Mouse (Mus musculus) liver, embryonic 16.5 days (tissue): ENCODE measurements around the gene Tmem266. TPM values are rescaled to one million over a fixed set of nuclear protein-coding genes. Genes with fewer than 3 reads are reported as not detected.

Experiments
- ATAC-seq: fragments of 200-750 bp; cut with Nextera tagmentation; 2 replicates; pipeline ENCODE4 v1.8.0; 2017; ENCODE audit warnings: low read depth, mild to moderate bottlenecking, moderate number of reproducible peaks, moderate library complexity
- H3K27ac ChIP-seq: fragments of 300-500 bp; sonication (generic); 2 replicates; pipeline ENCODE4 v1.5.1; 2014; ENCODE audit warnings: mild to moderate bottlenecking, low read length
- H3K27me3 ChIP-seq: fragments of 300-500 bp; sonication (generic); 2 replicates; pipeline ENCODE4 v1.6.1; 2014; ENCODE audit warnings: low read depth, low read length, mixed read lengths; ENCODE audit not compliant: control insufficient read depth, insufficient read depth
- H3K36me3 ChIP-seq: fragments of 300-500 bp; sonication (generic); 2 replicates; pipeline ENCODE4 v1.6.1; 2014; ENCODE audit warnings: mild to moderate bottlenecking; ENCODE audit not compliant: control insufficient read depth, insufficient read depth
- H3K4me1 ChIP-seq: fragments of 300-500 bp; sonication (generic); 2 replicates; pipeline ENCODE4 v1.6.1; 2014; ENCODE audit warnings: low read depth, low read length, mixed read lengths; ENCODE audit not compliant: control insufficient read depth
- H3K4me2 ChIP-seq: fragments of 300-500 bp; sonication (generic); 2 replicates; pipeline ENCODE4 v1.6.1; 2014; ENCODE audit warnings: low read depth, low read length, mixed read lengths
- H3K4me3 ChIP-seq: fragments of 300-500 bp; sonication (generic); 2 replicates; pipeline ENCODE4 v1.5.1; 2014; ENCODE audit warnings: low read depth, mild to moderate bottlenecking, low read length
- H3K9ac ChIP-seq: fragments of 300-500 bp; sonication (generic); 2 replicates; pipeline ENCODE4 v1.6.1; 2014; ENCODE audit warnings: low read depth, low read length
- H3K9me3 ChIP-seq: fragments of 300-500 bp; sonication (generic); replicated peaks from 2 replicates; pipeline ENCODE4 v1.6.1; 2016; ENCODE audit warnings: low read length; ENCODE audit not compliant: control insufficient read depth
- WGBS: fragments of 180-500 bp; shearing (Covaris S2); extraction: QIAGEN DNeasy Blood & Tissue Kit; methylation state at CpG from one replicate; pipeline ENCODE4 v1.1.7; 2014; ENCODE audit not compliant: insufficient replicate concordance; 5-methylcytosine and 5-hydroxymethylcytosine counted together
- polyA plus RNA-seq: library from polyadenylated mRNA; unstranded; fragments of >200 nt; fragmentation: Nextera tagmentation; extraction: Ambion mirVana; gene quantifications from 2 replicates; pipeline ENCODE4 v1.2.1, GENCODE M21; 2015

The Tmem266 gene
- polyA plus RNA-seq, 1 experiment from 2014 or later: 0.04 TPM

GRCm38 (mm10) chr9:55404256-55404655 lies 77.5 kb downstream of the Tmem266 start:
- 48% methylated on average over 4 of the region's 4 CpGs for WGBS
- H3K9ac ChIP-seq: no peak overlapping the region
- no peak overlapping the region for H3K27ac ChIP-seq
- no peak overlapping the region for H3K4me2 ChIP-seq
- H3K4me1 ChIP-seq: no peaks in the 10 kb centered on the region
- H3K4me3 ChIP-seq: no peak overlapping the region
- H3K36me3 ChIP-seq: no peaks in the 10 kb centered on the region
- ATAC-seq: no peak
- H3K27me3 ChIP-seq: no peaks in the 10 kb centered on the region
- H3K9me3 ChIP-seq: no peaks in the 10 kb centered on the region

- H3K27me3 ChIP-seq: no peaks in the 10 kb centered on the region
- no peak for ATAC-seq
- H3K4me2 ChIP-seq: no peak overlapping the region
- no peak overlapping the region for H3K4me3 ChIP-seq
- 50% methylated on average over 6 of the region's 6 CpGs for WGBS
- no peak overlapping the region for H3K9ac ChIP-seq
- no peaks in the 10 kb centered on the region for H3K9me3 ChIP-seq
- no peaks in the 10 kb centered on the region for H3K4me1 ChIP-seq
- H3K36me3 ChIP-seq: no peaks in the 10 kb centered on the region
- H3K27ac ChIP-seq: no peak overlapping the region
These were observed 78.4 kb downstream of the Tmem266 start for GRCm38 (mm10) chr9:55404976-55405702.

DNA sequence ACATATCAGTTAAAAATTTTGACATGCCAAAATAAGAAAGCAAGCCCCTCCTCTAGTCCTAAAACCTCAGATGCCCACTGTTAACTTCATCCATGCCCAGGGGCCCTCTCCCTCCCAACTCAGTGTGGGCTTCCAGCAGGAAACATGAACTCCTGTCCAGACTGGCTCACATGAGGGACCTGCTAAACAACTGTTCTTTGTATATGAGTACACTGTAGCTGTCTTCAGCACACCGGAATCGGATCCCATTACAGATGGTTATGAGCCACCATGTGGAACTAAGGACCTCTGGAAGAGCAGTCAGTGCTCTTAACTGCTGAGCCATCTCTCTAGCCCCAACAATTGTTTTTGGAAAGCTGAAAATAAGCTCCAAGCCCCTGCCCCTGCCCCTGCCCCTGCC lies 80.1 kb downstream of the Tmem266 start:
- H3K4me2 ChIP-seq: no peak overlapping the region
- no peak for ATAC-seq
- H3K27me3 ChIP-seq: no peaks in the 10 kb centered on the region
- H3K27ac ChIP-seq: no peak overlapping the region
- 69% methylated on average over 2 of the region's 2 CpGs for WGBS
- no peaks in the 10 kb centered on the region for H3K4me1 ChIP-seq
- H3K9ac ChIP-seq: no peak overlapping the region
- H3K9me3 ChIP-seq: no peaks in the 10 kb centered on the region
- H3K36me3 ChIP-seq: no peaks in the 10 kb centered on the region
- no peak overlapping the region for H3K4me3 ChIP-seq

- ATAC-seq: no peak
- H3K27ac ChIP-seq: no peak overlapping the region
- H3K4me1 ChIP-seq: no peaks in the 10 kb centered on the region
- no peaks in the 10 kb centered on the region for H3K27me3 ChIP-seq
- H3K9me3 ChIP-seq: no peaks in the 10 kb centered on the region
- no peak overlapping the region for H3K4me2 ChIP-seq
- H3K4me3 ChIP-seq: no peak overlapping the region
- 42% methylated on average over 4 of the region's 4 CpGs for WGBS
- H3K36me3 ChIP-seq: no peaks in the 10 kb centered on the region
- no peak overlapping the region for H3K9ac ChIP-seq
These were observed 82.1 kb downstream of the Tmem266 start for GRCm38 (mm10) chr9:55408851-55409250.

GRCm38 (mm10) chr9:55409833-55410232 lies 83.1 kb downstream of the Tmem266 start:
- Histone ChIP-seq H3K4me3 (no peak overlapping the region), H3K36me3 (no peaks in the 10 kb centered on the region), H3K27ac (no peak overlapping the region), H3K4me2 (no peak overlapping the region), H3K4me1 (no peaks in the 10 kb centered on the region), H3K9me3 (no peaks in the 10 kb centered on the region), H3K9ac (no peak overlapping the region), H3K27me3 (no peaks in the 10 kb centered on the region)
- no peak for ATAC-seq
- WGBS: 32% methylated on average over 3 of the region's 3 CpGs

GRCm38 (mm10) chr9:55410430-55410829 lies 83.7 kb downstream of the Tmem266 start:
- Histone ChIP-seq H3K36me3 (no peaks in the 10 kb centered on the region), H3K27ac (no peak overlapping the region), H3K9me3 (no peaks in the 10 kb centered on the region), H3K4me2 (no peak overlapping the region), H3K4me1 (no peaks in the 10 kb centered on the region), H3K27me3 (no peaks in the 10 kb centered on the region), H3K9ac (no peak overlapping the region), H3K4me3 (no peak overlapping the region)
- no peak for ATAC-seq
- WGBS: 43% methylated on average over 6 of the region's 6 CpGs

DNA sequence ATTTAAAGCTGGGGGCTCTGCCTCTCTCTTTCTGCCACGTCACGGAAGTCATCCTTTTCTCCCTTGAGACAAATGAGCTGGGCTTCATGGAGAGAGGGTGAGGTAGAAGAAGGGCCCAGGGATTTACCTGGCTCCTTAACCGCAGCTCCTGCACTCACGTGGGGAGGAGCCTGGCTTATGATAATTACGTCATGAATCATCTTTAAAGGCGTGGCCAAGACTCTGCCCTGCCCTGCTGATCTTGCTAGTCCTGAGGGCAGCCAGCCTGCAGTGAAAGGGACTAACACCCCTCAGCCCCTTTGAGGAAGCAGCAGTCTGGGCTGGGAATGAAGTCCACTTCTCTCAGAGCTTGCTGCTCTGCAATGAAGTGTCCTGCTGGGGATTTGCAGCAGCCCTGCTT lies 84.4 kb downstream of the Tmem266 start:
- no peaks in the 10 kb centered on the region for H3K9me3 ChIP-seq
- H3K27ac ChIP-seq: no peak overlapping the region
- no peak overlapping the region for H3K9ac ChIP-seq
- no peaks in the 10 kb centered on the region for H3K36me3 ChIP-seq
- no peaks in the 10 kb centered on the region for H3K4me1 ChIP-seq
- H3K4me3 ChIP-seq: no peak overlapping the region
- no peaks in the 10 kb centered on the region for H3K27me3 ChIP-seq
- 44% methylated on average over 6 of the region's 6 CpGs for whole genome bisulfite sequencing
- ATAC-seq: no peak
- no peak overlapping the region for H3K4me2 ChIP-seq

DNA sequence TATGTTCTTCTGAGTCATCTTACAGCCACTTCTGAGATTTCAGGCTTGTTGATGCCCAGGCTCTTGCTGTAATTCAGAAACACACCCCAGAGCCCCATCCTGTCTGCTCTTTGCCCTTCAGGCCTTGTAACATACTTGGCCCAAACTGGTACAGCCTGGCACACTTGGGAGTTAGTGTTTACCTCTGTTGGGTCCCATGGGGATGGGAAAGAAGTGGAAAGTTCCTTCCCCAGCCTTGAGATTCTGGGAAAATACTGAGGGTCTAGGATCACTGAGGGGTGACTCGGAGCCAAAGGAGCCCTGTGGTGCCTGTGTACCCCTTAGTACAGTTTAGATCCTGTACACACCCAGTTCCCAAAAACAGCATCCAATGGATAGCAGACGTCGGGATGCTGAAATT lies 95.1 kb downstream of the Tmem266 start:
- Histone ChIP-seq H3K36me3 (no peaks in the 10 kb centered on the region), H3K27me3 (no peaks in the 10 kb centered on the region), H3K9me3 (no peaks in the 10 kb centered on the region), H3K9ac (no peak overlapping the region), H3K4me3 (no peak overlapping the region), H3K27ac (no peak overlapping the region), H3K4me1 (no peaks in the 10 kb centered on the region), H3K4me2 (no peak overlapping the region)
- ATAC-seq: no peak
- WGBS: 71% methylated on average over 3 of the region's 3 CpGs

DNA sequence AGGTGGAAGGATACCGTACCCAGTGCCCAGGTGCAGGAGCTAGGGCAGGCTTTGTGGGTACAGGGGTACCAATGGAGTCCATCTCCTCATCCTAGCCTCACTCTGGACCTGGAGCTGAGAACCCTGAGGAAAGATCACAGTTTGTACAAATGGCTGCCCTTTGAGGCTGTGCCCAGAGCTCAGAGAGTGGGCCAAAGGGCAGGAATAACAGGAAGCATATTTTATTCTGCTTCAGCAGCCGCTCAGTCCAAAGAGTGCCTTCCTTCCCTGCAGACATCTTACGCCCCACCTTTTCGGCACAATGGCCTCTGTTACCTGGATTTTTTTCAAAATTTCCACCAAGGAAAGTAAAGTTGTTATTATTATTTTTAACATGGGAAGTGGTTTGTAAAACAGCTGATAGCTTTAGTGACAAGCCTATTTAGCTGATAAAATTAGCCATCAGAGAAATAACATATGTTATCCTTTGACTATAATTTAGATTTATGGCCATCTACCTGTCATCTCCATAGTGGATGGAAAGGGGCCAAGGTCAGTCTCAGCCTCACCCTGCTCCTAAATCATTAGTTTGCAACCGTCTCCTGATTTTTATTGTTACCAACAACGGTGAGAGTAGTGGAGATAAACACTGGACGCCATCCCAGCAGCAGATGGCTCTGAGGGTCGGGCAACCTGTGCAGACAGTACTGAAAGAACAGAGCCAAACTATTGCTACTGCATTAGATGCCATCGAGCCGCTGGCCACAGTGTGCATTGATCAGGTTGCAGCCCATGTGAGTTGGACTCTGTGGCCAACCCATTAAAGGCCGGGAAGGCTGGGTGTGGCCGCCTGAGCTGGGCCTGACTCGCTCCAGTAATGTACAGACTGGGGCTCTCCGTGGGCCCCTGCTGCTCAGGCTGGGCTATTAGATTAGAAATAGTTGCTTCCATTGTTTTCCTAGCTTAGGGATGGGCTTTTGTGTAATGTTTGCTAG lies 97.0 kb downstream of the Tmem266 start:
- H3K4me2 ChIP-seq: no peak overlapping the region
- no peaks in the 10 kb centered on the region for H3K27me3 ChIP-seq
- no peak overlapping the region for H3K9ac ChIP-seq
- H3K36me3 ChIP-seq: no peaks in the 10 kb centered on the region
- no peaks in the 10 kb centered on the region for H3K9me3 ChIP-seq
- no peak overlapping the region for H3K27ac ChIP-seq
- H3K4me1 ChIP-seq: no peaks in the 10 kb centered on the region
- no peak for ATAC-seq
- H3K4me3 ChIP-seq: no peak overlapping the region
- WGBS: 63% methylated on average over 14 of the region's 14 CpGs
